Mouse (Mus musculus) myocyte (in vitro differentiated cells): Measurements from ENCODE around the gene Fam163b.

ENCODE experiments used
- CEBPB ChIP-seq: IDR thresholded peaks from 2 replicates; pipeline ENCODE4 v1.6.1; 2011; ENCODE audit warnings: mild to moderate bottlenecking, moderate library complexity; ENCODE audit not compliant: poor library complexity, insufficient read depth, severe bottlenecking
- MAX ChIP-seq: IDR thresholded peaks from one replicate; pipeline ENCODE4 v1.6.1; 2011; ENCODE audit warnings: low read depth, mild to moderate bottlenecking, control low read depth
- POLR2A ChIP-seq: IDR thresholded peaks from one replicate; pipeline ENCODE4 v1.6.1; 2011; ENCODE audit warnings: low read depth, mild to moderate bottlenecking, control low read depth, moderate library complexity; ENCODE audit not compliant: insufficient read length
- POLR2AphosphoS2 ChIP-seq: IDR thresholded peaks from one replicate; pipeline ENCODE4 v1.6.1; 2011; ENCODE audit warnings: low read depth, control low read depth; ENCODE audit not compliant: insufficient read length

DNA sequence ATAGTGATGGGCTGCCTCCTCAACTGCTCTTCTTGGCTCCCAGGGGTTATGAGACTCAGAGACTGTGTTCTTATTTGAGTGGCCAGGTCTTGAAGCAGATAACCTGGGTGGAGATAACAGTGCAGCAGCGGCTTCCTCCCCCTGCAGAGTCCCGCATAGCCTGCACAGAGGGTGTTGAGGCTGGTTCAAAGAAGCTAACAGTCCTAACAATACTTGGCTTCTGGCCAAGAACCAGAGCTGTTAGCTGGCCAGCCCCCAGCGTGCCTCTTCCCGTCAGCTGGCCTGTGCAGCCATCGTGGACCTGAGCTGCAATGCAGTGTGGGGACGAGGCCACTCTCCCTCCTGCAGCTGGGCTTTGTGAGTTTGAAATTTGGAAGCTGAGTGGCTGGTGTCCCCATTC lies 44.5 kb downstream of the Fam163b start:
- TF ChIP-seq CEBPB = no peak
- TF ChIP-seq POLR2A = no peak
- TF ChIP-seq POLR2AphosphoS2 = no peak
- no peak for TF ChIP-seq MAX
